Mouse (Mus musculus): ENCODE results near the gene Irf3.

The Irf3 gene

DNA sequence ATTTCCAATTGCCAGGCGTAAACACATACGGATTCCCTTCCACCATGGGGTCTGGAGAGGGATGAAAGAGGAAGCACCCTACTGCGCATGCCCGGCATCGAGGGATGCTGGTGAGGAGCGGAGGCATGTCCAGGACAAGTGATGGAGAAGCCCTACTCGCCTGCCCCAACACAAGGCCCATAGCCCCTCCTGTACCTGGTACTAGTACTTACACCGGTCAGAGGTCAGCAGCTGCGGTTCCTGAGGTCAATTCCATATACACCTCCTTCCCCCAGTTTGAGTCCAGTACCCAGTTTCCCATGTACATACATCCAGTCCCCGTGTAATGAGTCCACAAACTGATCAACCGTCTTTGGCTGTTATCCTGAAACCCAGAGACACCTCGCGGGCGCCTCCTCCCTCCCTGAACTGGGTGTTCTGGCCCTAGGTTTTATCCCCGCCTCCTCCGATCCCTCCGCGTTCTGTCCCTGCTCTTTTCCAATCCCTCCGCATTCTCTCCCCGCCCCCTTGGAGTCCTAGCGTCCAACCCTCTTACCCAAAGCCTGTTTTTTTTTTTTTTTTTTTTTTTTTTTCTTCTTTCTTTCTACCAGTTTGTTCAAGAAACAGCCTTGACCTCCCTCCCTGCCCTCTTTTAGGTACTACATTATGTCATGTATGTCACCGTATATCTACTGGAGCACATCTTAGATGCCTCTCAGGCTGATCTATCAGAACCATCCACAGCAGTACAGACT is 22.9 kb upstream of the Irf3 start, which contains the start of gene Cpt1c:
Gene Cpt1c (minus strand): TSS at position 469 of the 734 bp plus-strand sequence.
- DNase-seq (ENCODE audit: low read depth, low spot score) = peak; percentile 73

DNA sequence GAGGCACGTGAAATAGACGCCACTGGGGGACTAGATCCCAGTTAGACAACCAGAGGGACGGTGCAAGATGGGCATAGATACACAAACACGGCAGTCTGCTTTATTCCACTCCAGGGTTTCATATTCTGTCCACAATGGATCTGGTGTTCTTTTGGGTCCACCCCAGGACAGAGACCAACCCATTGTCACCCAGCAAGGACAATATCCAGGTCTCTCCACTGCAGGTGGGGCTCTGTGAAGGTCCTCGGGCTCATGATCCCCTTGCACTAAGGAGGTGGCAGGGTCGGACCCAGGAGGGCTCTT is 22.4 kb upstream of the Irf3 start:
- no peak for DNase-seq (ENCODE audit: low read depth, low spot score)

DNA sequence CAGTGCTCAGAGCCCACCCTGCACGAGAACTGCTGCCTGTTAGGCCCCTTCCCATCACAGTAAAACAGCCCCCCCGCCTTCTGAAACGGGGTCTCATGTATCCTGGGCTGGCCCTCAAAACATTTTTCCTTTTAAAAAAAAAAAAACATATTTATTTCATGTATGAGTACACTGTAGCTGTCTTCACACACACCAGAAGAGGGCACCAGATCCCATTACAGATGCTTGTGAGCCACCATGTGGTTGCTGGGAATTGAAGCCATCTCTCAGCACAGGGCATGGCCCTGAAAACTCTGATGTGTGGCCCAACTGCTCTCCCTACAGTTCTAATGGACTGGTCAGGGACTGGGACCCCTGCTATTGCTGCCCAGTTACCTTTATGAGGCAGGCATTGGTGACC is 19.1 kb upstream of the Irf3 start:
- no peak for DNase-seq (ENCODE audit: low read depth, low spot score)

DNA sequence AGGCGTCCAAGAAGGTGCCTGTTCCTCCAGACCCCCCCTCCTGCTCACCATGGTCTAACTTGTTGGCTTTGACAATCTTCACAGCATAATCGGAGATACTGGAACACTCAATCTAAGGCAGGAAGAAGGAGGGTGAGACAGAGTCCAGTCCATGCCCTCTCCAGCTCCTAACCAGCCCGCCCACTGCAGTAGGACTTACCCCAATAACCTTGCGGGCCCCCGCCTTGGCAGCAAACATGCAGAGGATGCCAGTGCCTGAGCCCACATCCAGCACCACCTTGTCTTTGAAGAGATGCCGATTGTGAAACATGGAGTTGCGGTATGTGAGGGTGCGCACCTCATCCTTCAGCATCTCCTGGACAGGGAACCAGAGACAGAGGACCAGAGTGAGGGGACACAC is 15.9 kb upstream of the Irf3 start:
- DNase-seq (ENCODE audit: low read depth, low spot score) = no peak

DNA sequence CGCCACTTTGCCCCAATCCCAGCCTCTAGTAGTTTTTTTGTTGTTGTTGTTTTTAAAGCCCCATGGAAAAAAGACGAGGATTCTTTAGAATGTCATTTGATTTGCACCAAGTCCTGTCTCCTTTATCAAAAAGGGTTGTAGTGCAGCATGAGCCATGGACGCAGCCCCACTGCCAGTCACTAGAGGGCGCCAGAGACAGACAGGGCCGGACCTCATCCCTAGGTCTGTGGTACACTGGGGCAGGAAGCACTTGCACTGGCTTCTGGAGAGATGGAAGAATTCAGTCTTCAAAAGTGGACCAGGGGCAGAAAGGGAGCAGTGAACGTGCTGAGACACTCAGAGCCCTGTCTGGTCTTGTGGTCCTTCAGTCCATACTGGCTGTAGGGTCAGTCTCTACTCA is 14.4 kb upstream of the Irf3 start:
- peak; percentile 73 for DNase-seq (ENCODE audit: low read depth, low spot score)

DNA sequence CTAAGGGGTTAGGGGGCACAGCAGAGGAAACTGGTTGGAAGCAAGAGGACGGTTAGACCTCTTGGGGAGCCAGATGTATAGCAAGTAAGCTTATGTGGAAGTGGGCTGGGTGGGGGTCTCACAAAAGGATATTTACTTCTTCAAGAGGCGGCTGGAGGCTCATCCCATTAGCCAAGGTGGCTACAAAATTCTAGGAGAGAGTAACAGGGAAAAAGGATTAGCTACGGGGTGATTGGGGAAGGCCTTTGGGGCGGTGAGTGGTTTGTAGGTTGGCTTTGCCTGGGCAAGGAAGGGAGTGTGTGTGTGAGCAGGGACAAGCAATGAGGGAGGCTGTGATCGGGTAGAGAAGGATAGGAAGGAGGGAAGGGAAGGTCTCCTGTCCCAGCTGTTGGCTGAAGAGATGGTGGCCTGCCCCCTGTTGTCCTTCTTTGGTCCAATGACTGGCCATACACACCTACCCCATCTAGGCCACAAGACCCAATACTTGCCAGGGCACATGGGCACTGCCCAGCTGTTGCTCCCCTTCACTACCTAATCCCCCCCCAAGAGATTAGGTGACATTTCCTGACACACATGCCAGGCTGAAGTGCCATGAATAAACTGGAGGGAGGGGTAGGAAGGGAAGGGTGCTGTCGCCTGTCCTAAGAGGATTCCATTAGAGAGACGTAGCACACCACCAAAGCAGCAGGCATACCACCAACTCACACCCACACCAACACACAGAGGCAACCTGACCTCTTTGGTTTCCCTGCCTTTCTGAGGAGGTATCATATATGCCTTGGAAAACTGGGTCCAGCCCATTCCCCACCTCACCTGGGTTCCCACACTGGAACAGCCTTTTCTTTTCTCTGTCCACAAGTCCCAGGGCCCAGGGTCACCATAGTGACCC is 13.3 kb upstream of the Irf3 start:
- DNase-seq (ENCODE audit: low read depth, low spot score) = no peak

DNA sequence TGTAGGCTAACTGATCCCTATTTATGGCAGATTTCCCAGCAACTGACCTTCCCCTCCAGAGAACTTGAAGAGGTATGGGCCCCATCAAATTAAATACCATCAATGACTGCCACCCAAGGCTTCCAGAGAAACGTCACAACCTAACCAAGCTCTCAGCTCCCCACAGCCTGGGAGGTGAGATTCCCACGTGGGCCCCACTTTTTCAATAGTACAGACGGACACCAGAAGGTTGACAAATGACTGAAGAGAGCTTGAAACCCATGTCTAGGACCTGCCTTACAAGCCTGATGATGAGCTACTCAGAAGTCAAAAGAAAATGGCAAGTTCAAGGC is 12.6 kb upstream of the Irf3 start:
- DNase-seq (ENCODE audit: low read depth, low spot score) = no peak

DNA sequence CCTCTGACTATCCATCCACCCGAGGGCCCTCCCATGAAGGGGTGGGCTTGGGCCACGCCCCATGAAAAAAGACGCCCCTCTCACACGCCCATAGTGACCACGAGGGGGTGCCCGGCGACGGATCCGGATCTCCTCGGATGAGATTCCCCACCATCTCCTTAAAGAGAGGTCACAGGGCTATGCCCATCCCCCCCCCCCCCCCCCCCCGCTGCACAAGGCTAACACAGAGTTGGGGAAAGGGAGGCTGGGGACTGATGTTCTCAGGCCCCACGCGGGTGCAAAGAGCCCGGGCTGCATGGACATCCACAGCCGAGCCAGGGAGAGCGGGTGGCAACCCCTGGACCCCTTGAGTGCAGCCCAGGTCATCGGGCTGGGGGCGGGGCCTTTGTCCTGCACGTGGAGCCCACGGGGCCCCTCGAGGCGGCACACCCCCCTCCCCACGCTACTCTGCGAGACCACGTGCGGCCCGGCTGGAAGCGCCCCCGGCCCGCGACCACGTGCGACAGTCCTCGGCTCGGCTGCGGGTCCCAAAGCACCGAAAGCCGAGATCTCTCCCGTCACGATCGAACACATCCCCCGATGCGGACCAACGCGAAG is 11.8 kb upstream of the Irf3 start:
- peak; percentile 63 for DNase-seq (ENCODE audit: low read depth, low spot score)

DNA sequence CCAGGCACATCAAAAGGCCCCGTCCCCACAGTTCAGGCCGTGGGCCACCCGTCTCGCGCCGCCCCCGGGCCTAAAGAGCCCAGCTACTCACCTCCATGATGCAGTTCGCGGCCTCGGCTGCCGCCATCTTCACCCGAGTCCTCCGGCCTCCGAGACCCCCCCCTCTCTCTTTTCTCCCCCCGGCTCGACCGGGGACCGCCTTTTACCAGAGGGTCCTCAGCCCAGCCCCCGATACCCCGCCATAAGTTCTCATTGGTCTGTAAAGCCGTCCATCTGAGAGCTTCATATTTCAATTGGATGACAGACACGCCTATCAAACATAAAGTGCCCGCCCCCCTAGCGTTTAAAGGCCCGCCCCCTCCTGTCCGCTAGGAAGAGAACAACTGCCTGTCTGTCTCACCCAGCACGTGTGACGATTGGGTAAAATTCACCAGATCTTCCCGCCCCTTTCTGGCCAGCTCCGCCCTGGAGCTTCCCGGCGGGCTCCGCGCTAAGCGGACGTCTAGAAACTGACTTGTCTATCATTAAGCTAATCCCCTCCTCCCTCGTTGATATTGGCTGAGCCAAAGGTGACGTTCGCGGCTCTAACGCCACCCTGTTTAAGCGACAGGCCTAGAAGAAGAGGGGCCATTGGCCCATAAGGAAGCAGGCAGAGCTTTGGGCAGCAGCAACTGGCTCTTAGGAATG is 11.1 kb upstream of the Irf3 start, which contains the start of gene Prmt1:
Gene Prmt1 (minus strand): TSS at position 377 of the 687 bp plus-strand sequence.
- peak; percentile 97 for DNase-seq (ENCODE audit: low read depth, low spot score)

DNA sequence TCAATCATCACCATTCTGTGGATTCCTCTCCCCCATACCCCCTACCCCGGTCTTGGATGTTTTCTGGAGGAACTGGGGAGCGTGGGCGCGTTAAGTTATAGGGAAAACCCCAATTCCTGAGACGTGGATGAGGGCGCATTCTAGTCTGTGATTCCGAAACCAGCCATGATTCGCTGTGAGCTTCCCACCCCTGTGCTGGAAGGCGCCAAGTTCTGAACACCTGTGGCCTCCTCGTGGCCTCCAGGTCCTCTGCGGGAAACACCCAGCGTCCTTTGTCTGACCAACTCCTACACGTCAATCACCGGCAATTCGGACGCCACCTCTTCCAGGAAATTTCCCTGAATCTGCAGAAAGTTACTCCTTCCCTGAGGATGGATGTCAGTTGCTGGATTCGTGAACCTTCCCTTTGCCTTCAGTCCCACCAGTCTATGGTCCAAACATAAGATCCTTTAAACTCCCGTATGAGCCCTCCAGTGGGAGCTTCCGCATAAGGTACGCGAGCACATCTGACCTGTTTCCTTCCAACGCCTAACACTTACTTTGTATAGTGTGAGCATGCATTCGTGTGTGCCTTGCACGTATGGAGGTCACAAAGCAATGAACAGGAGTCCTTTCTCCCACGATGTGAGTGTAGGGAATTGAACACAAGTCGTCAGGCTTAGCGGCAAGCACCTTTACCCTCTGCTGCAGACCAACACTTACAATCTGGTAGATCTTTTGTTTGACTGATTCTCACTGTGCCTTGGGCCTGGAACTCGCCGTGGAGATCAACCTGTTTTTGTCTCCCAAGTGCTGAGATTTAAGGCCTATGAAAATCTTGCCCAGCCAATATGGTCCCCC is 10.3 kb upstream of the Irf3 start:
- DNase-seq (ENCODE audit: low read depth, low spot score) = no peak

DNA sequence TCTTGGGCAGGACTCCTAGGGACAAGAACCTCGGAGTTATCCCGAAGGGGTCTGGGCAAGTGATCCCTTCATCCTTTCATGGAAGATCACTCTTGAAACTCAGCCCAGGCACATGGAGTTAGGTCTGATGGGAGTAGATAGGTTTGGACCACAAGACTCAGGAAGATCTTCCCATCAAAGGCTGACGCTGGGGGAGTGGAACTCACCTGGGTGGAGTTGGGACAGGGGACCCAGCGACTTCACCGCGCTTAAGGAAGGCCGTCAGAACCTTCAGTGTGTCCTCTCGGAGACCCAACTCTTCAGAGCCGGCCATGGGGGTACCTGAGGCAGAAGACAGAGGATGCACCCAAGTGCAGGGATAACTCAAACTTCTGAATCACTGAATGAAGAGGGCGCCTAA is 776 bp upstream of the Irf3 start:
- DNase-seq (ENCODE audit: low read depth, low spot score) = no peak

DNA sequence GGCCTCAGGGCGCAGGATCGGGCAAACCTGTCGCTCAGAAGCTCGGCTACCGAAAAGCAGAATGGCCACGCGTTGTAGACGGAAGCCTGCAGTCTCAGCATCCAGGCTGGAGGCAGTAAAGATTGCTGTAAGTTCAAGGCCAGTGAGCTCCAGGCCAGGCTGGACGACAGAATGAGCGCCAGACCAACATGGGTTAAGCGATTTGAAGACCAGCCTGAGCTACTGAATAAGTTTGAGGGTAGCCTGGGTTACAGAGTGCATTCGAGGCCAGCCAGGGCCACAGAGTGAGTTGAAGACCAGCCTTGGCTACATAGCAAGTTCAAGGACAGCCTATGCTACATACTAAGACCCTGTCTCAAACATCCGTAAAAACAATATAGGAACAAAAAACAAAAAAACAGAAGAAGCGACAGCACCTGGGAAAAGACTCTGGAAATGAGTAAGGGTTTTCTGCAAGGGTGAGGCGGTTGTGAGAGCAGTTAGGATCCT is 536 bp downstream of the Irf3 start:
- no peak for DNase-seq (ENCODE audit: low read depth, low spot score)

DNA sequence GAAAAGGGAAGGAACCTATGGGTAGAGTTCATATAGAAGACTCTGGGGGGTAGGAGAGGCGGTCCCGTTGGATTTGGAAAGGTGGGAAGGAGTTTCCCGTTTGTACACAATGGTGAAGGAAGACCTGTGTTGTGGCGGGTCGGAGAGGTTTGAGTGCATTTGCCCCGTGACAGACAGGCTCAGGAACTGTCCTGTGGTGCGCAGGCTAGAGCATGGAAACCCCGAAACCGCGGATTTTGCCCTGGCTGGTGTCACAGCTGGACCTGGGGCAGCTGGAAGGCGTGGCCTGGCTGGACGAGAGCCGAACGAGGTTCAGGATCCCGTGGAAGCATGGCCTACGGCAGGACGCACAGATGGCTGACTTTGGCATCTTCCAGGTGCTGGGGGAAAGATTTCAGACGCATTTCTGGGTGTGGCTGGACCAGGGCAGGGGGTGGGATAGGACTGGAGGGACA is 1.1 kb downstream of the Irf3 start, which contains the start of gene Bcl2l12:
Gene Bcl2l12 (minus strand): TSS at position 212 of the 455 bp plus-strand sequence.
- DNase-seq (ENCODE audit: low read depth, low spot score) = no peak

DNA sequence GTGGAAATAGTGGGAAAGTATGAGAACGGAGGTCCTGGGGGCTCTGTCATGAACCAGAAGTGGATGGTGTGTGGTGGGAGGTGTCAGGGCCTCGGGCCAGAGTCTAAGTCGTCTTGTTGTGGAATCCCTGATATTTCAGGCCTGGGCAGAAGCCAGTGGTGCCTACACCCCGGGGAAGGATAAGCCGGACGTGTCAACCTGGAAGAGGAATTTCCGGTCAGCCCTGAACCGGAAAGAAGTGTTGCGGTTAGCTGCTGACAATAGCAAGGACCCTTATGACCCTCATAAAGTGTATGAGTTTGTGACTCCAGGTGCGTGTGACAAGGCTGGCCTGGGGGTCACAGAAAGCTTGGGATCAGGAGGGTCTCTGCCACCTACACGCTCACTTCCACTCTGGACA is 2.3 kb downstream of the Irf3 start:
- no peak for DNase-seq (ENCODE audit: low read depth, low spot score)

DNA sequence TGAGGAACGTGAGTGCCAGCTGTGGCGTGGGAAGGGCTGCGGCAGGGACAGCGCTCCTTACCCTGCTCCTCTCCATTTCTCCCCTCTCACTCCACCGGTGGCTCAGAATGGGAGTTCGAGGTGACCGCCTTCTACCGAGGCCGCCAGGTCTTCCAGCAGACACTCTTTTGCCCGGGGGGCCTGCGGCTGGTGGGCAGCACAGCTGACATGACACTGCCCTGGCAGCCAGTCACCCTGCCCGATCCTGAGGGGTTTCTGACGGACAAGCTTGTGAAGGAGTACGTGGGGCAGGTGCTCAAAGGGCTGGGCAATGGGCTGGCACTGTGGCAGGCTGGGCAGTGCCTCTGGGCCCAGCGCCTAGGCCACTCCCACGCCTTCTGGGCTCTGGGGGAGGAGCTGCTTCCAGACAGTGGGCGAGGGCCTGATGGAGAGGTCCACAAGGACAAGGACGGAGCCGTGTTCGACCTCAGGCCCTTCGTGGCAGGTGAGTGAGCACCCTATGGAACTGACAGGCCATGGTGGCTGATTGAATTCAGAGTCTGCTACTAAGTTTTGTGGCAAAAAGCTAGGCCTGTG is 3.2 kb downstream of the Irf3 start:
- DNase-seq (ENCODE audit: low read depth, low spot score) = no peak

DNA sequence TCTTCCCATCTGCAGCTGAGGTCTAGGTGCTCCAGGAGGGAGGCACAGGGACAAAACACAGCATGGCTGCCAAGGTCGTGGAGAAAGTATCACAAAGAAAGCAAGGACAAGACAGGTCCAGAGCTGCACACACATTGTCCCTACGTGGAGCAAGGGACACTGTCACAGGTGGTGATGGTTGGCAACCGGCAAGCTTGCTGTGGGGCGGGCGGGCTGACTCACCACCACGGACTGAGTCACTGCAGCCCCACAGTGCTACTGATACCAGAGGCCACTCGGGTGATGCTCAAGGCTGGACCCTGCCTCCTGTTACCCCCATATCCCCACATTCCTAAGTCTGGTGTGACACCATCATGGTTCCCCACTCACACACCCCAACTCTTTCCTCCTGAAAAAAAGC is 5.0 kb downstream of the Irf3 start:
- DNase-seq (ENCODE audit: low read depth, low spot score) = no peak

DNA sequence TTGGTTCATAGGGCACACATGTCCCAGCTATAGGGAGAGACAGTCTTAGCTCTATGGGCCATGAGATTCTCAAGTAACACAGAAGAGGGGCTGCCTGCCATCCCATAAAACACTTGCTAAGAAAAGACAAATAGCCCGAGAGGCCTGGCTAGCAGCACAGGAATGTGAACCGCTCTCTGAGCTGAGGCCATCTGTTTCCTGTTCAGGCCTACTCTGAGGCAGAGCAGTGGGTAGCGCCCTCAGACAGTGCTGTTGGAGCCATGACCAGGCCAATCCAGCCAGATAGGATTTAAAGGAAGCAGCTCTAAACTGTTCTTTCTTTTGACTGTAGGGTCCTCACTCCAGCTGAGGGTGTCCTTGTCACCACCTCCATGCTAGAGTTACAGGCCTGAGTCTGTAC is 7.1 kb downstream of the Irf3 start:
- DNase-seq (ENCODE audit: low read depth, low spot score) = no peak

DNA sequence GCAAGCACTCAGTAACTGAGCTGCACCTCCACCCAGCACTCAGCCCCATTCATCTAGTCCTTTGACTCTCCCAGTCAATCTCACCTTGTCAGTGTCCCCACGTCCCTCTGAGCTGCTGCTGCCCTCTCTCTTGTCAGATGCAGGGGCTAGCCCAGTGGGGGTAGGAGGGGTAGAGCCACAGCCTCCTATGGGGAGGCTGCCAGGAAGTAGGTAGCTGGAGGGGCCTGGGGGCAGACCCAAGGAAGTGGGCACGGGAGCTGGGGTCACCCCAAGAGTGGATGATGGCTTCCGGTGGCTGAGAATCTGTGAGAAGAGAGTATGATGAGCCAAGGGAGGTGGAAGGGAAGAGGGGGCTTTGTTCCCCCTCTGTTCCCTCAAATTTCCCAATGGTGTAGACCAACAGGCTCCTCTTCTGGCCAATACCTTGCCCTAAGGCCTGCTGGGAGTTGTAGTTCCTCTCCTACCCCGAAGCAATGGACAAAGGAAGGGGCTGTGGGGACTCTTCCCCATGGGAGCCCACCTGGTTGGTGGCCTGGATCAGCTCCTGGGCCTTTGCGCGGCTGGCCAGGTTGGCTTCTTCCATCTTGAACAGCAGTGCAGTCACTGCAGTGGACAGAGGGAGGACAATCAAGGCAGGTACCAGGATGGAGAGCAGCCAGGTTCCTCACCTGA is 8.0 kb downstream of the Irf3 start:
- no peak for DNase-seq (ENCODE audit: low read depth, low spot score)

DNA sequence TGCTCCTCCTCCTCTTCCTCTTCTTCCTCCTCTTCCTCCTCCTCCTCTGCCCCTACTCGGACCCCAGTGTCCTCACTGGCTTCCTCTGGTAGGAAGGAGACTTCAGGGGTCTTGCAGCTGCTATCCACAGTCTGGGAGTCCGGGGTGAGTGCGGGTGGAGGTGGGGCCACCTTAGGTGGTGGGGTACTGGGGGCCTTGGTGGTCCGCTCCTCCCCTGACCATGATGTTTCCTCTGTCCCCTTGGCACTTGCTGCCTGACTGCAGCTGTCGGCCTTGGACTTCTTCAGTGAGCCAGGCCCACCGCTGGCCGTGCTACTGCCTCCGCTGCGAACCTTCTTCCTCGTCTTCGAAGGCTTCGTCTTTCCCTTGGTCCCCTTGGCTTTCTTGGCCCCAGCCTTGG is 9.1 kb downstream of the Irf3 start:
- DNase-seq (ENCODE audit: low read depth, low spot score) = no peak

DNA sequence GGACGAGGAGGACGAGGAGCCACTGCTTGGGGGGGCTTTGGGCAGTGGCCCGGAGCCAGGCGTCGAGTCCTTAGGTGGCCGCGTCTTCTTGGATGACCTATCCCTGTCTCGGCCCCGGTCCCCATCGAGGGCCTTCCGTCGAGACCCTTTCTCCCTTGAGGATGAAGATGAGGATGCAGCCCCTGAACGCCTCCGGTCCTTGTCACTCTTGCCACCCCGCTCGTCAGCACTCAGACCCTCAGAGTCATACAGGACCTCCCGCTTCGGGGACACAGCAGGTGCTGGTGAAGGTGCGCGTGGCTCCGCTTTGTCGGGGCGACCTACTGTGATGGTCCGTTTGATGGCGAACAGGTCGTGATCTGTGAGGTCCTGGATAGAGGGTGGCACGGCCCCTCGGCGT is 9.7 kb downstream of the Irf3 start:
- DNase-seq (ENCODE audit: low read depth, low spot score) = no peak

Measured in embryo, embryonic 11.5 days (tissue).